Mouse (Mus musculus) thymus, postnatal 25 days (tissue): ENCODE measurements at regions not wholly inside any gene's neighbourhood (a gene's known extent, or its start where the extent isn't known, plus 50 kb on each side); places are given as distances from the start of the nearest gene placed in this dataset.
A peak's percentile ranks its signal among the peaks of the same experiment; 100 is the strongest.

Experiments
- DNase-seq: peaks from one replicate; pipeline ENCODE4 v3.0.0; 2022

DNA sequence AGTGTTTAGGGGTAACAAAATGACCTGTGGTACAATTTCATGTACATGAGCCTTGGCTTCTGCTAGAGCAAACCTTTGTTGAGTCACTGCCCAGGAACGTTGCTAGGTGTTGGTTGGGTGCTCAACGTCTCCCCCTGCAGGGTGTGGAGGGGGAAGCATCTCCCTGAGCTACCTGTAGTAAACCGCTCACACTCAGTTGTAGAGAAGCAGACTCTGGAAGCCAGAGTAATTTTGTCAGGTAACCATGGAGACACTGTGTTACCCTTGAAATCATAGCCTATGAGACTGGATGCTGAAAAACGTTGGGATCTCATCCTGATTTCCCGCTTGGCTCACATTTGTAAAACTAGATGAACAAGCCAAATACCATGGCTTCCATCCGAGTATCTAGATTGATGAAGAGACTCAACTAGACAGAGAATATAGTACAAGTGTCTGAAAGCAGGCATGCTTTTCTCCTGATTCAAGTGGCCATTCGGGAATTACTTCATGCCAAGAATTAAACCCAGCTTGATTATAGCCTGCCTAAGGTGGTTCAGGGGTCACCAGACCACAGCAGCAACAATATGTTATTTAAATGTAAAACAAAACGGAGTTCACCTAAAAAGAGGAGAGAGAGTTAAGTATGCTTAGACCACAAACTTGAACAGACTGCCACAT, 63.7 kb upstream of the Ctla4 start:
- DNase-seq: peak; percentile 90

DNA sequence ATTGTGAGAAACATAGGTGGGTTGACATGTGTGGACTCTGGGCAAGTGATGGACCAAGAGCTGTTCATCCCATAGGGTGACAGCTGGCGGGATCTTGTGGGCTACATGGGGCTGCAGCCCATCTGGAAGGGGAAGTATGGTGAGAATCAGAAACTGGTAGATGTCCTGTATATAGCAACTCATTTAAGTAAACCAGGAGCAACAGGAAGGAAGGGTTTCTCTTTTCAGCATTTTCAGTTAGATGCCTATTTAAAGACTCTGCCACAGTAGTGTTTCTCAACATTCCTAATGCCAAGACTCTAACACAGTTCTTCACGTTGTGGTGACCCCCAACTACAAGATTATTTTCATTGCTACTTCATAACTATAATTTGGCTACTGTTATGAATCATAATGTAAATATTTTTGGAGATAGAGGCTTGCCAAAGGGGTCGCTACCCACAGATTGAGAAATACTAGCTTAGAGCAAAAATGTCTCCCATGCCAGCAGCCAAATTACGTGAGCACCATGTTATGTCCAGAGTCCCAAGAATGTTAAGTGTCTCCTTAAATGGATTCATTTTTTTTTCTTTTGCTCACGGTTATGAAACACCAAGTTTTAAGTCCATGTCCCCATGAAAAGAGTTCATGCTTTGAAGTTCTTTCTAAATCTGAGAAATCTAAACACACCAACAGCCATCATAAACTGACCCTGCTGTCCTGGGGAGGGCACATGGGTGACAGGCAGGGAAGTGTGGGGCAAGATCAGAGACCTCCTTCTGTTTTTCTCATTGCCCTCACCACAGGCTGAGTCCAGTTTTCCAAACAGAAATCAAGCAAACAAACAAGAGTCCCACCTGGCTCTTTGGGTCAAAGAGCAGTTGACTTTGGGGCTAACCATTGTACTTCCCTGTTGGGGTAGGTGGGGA, 62.3 kb upstream of the Ctla4 start:
- no peak for DNase-seq

DNA sequence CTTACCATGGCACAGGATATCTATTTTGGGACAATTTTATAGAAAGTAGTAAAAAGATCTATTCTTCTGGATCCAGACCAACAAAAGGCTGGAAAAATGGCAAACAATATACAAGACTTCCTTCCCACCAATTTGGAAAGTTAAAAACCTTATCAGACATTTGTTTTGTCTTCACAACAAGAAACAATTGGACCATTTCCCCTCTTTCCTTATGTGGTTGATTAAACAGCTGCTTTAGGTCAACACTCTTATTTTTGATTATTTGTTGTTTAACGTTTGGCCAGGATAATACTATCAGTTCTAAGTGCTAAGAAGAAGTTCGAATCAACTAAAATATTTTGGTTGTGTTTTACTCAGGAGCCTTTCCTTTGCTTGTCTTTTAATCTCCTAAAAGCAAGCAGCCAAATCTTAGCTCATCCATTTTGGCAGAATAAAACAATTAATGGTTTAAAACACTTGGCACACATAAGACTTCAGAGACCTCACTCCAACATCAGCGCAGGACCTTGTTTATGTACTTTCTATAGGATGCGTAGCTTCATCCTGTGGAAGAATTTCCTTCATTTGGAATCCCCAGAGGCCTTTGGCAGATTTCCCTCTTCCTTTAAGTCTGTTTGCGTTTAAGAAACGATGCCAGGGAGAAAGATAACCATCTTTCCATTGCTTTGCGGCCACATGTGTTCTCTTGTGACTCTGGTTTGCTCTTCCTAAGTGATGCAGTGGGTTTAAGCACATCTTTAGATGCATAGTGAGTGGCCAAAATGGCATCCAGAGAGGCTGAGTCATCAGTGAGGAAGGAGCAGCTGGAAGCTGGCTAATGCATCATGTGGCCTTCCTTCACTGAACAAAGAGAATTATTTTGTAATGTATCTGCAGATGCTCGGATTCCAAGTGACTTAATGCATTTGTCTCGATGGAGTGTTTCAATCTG, 61.3 kb upstream of the Ctla4 start:
- DNase-seq: no peak

DNA sequence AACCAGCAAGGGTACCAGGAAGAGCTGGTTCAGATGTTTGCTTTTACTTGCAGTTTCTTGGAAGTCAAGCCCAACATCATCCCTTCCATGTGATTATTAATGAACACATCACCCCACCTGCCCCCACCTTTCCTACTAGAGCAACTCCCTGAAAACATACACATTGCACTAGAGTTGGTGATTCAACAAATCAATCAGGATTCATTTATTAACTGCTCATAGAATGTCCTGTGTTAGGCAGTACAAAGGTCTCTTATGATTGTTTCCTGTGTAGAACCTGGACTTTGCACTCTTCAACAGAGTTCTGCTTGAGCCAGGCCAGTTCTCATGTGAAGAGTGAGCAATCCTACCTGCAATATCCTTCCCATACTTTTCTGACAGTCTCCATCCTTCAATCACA, 59.8 kb upstream of the Ctla4 start:
- DNase-seq: no peak

DNA sequence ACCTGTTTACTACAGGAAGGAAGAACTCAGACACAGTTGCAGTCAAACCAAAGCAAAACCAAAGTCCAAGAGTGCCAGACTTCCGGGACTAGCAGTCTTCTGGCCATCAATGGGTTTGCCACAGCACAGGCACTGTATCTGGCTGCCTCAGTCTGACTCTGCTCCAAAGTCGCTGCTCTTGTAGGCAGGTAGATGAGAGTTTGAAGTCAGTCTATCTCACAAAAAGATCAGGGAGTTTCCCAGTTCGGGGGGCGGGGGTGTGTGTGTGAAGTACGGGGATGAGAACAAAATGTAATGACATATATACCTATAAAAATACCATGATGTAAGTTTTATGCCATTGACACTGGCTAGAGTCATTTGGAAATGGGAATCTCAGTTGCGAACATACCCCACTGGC, 58.6 kb upstream of the Ctla4 start:
- no peak for DNase-seq

DNA sequence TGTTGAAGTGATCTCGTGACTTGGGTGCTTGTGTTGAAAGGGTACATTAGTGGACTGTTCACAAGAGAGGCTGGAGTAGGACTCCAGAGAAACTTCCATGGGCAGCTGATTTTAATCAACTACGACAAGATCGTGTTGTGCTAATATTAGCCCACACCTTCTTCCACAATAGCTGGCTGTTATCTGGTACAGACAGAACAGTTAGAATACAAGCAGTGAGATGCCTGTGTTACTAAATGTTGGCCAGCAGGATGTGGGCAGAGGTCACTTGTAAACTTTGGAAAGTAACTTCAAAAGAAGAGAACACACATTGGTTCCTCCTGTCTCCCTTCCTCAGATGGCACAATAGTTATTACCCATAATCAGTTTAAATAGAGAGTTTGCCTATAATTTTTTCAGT, 57.0 kb upstream of the Ctla4 start:
- no peak for DNase-seq

DNA sequence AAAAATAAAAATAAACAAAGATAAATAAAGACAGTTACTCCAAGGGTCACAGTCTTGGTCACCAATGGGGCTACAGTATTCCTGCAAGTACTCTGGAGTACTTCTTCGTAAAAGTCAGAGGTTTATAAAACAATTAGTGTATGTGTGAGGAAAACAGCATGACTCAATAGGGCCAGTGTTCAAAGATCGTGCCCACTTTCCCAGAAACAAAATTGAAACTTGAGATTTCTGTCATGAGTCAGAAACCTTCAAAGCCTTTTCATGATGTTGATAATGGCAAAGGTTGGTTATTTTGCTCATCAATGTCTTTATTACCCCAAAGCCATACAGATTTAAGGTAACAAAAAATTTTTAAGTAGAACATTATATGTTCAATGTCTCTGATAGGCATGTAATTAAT, 53.1 kb upstream of the Ctla4 start:
- no peak for DNase-seq
